Mouse (Mus musculus): ENCODE measurements around the gene Podxl2. TPM values are rescaled to one million over a fixed set of nuclear protein-coding genes. Genes with fewer than 3 reads are reported as not detected.

Podxl2 gene
- polyA plus RNA-seq, 1 experiment from 2014 or later = 56.7 TPM

DNA sequence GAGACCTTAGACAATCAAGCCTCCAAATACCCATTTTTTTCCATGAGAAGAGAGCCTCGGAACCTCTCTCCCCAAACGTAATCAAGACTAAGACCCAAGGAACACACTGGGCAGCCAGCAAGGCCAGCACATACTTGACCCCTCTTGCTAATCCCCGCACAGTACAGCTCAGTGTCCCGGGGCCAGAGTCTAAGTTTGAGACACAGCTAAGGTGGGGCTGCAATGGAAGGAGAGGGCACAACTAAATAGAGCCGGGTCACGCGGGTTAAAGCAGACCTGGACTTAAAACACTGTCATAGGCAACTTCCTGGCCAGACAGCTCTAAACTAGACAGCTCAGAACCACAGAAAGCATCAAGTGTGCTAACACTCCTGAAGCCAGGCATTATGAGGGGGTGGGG, 16.0 kb upstream of the Podxl2 start:
- Histone ChIP-seq H3K27ac (ENCODE audit: low read depth) (no peak overlapping the region), H3K4me3 (ENCODE audit: low read depth, low read length) (no peak overlapping the region), H3K9ac (no peak overlapping the region), H3K36me3 (ENCODE audit: insufficient read depth) (peaks cover 100% of the 10 kb centered on the region), H3K4me2 (no peak overlapping the region), H3K4me1 (ENCODE audit: insufficient read depth) (no peaks in the 10 kb centered on the region), H3K9me3 (ENCODE audit: low read depth, low read length) (no peaks in the 10 kb centered on the region), H3K27me3 (ENCODE audit: insufficient read depth, low read length) (no peaks in the 10 kb centered on the region)
- WGBS = 92% methylated on average over 7 of the region's 7 CpGs
- ATAC-seq (ENCODE audit: insufficient read depth) (no peak), DNase-seq (no peak)
- TF ChIP-seq CTCF (IDR thresholded peaks at IDR 0.05; ENCODE audit: low read depth) = no peak

DNA sequence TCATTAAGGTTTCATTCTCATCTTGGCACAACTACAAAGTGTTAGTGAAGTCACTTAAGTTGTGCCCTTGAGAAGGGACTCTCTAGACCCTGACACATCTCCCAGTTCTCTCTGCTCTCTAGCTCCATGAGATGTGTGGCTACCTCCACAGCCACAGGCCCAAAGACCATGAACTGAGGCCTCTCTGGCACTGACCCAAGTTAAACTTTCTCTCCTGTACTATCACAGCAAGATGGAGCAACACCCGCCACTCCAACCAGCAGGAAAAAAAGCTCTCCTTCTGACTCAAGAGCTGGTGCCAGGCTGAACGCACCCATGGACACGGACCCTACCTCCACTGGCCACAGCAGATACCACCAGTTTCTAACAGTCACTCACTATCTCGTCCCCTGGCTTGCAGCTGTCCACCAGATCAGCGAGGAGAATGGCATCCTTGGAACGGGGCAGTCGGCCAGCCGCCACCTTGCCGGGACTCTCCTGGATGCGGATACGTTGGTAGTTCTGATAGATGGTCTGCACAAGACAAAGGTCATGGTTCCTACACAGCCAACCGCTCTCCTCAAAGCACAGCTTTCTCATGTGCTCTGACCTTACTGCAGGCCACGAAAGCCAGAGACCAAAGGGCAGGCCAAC, 14.7 kb upstream of the Podxl2 start:
- 80% methylated on average over 13 of the region's 13 CpGs for WGBS
- no peak overlapping the region for H3K4me2 ChIP-seq
- no peak overlapping the region for H3K9ac ChIP-seq
- no peak overlapping the region for H3K27ac ChIP-seq (ENCODE audit: low read depth)
- ATAC-seq (ENCODE audit: insufficient read depth) (no peak), DNase-seq (no peak)
- H3K36me3 ChIP-seq (ENCODE audit: insufficient read depth) = peaks cover 98% of the 10 kb centered on the region
- no peaks in the 10 kb centered on the region for H3K4me1 ChIP-seq (ENCODE audit: insufficient read depth)
- no peak overlapping the region for H3K4me3 ChIP-seq (ENCODE audit: low read depth, low read length)
- no peaks in the 10 kb centered on the region for H3K9me3 ChIP-seq (ENCODE audit: low read depth, low read length)
- TF ChIP-seq CTCF (IDR thresholded peaks at IDR 0.05; ENCODE audit: low read depth) = no peak
- no peaks in the 10 kb centered on the region for H3K27me3 ChIP-seq (ENCODE audit: insufficient read depth, low read length)

DNA sequence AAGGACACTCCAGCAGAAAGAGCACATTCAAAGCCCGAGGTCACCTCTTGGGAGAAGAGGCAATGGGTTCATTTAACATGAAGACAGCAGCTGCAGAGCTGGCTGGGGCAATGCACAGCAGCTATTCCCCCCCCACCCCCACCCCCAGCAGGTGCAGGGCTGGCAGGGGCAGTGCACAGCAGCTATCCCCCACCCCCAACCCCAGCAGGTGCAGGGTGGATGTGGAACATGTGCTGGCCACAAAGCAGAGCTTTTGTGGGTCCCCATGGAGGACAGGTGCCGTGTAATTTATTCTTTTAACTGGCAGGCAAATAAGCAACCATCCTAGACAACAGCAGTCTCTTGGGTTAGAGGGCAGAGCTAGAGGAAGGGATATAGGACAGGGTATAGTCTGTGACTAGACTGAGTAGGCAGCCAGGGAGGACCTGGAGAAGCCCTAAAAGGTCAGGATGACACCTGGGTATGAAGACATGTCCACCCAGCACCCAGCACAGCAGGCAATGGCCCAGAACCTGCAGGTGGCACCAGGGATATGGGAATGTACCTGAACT, 11.6 kb upstream of the Podxl2 start:
- Histone ChIP-seq H3K27me3 (ENCODE audit: insufficient read depth, low read length) (no peaks in the 10 kb centered on the region), H3K9ac (no peak overlapping the region), H3K4me3 (ENCODE audit: low read depth, low read length) (no peak overlapping the region), H3K4me2 (no peak overlapping the region), H3K27ac (ENCODE audit: low read depth) (no peak overlapping the region), H3K36me3 (ENCODE audit: insufficient read depth) (peaks cover 98% of the 10 kb centered on the region), H3K9me3 (ENCODE audit: low read depth, low read length) (no peaks in the 10 kb centered on the region), H3K4me1 (ENCODE audit: insufficient read depth) (no peaks in the 10 kb centered on the region)
- no peak for TF ChIP-seq CTCF (IDR thresholded peaks at IDR 0.05; ENCODE audit: low read depth)
- ATAC-seq (ENCODE audit: insufficient read depth) = no peak
- no peak for DNase-seq
- 90% methylated on average over 2 of the region's 2 CpGs for WGBS

DNA sequence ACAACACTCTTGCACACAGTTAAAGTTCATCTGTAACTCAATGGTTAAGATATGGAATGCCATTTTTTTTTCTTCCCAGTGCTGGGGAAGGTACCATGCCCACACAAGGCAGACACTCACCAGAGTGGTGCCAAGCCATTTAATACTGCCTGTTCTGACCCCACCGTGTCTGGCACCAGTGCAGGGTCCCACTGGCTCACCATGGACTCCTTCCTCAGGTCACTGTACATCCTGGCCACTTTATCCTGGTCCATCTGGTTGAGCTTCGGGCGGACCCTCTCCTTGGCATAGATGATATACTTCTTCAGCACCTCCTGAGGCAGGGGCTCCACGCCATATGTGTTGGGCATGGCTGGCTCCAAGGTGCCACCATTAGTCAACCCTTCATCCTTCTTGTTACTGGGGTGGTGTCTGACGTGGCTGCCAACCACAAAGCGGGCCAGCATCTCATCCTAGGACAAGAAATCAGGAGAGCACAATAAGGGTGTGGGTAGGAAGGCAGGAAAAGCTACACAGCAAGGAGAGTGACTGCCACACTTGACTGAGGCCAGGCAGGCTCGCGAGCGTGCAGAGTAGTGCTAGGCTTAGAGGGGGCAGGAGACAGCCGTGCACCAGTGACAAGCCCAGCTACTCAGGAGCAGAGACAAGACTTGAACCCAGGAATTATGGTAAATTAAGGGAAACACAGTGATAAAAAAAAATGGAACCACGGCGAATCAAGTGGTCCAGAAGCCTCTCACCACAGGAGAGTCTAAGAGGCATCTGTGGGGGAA, 11.0 kb upstream of the Podxl2 start:
- 94% methylated on average over 12 of the region's 12 CpGs for WGBS
- no peak overlapping the region for H3K27ac ChIP-seq (ENCODE audit: low read depth)
- H3K9me3 ChIP-seq (ENCODE audit: low read depth, low read length) = no peaks in the 10 kb centered on the region
- TF ChIP-seq CTCF (IDR thresholded peaks at IDR 0.05; ENCODE audit: low read depth) = no peak
- no peak overlapping the region for H3K4me3 ChIP-seq (ENCODE audit: low read depth, low read length)
- H3K27me3 ChIP-seq (ENCODE audit: insufficient read depth, low read length) = no peaks in the 10 kb centered on the region
- DNase-seq (no peak), ATAC-seq (ENCODE audit: insufficient read depth) (no peak)
- H3K4me1 ChIP-seq (ENCODE audit: insufficient read depth) = no peaks in the 10 kb centered on the region
- peaks cover 95% of the 10 kb centered on the region for H3K36me3 ChIP-seq (ENCODE audit: insufficient read depth)
- H3K4me2 ChIP-seq = no peak overlapping the region
- no peak overlapping the region for H3K9ac ChIP-seq

DNA sequence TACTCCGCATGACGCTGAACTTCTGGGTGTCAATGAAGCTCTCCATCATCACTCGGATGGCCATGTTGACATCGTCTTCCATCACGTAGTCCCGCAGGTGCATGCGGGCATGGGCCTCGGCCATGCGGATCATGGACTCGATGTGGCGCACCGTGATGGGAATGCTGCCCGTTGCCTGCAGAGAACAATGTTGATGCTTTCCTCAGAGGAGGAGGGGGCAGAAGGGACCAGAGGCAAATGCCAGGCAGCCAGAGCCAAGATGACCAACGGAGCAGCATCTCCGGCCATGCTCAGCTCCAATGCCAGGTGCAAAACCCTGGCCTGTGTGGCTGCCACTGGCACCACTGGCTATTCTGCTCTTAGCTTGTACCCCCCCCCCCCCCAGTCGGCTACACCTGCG, 9.8 kb upstream of the Podxl2 start:
- WGBS = 92% methylated on average over 17 of the region's 17 CpGs
- no peaks in the 10 kb centered on the region for H3K9me3 ChIP-seq (ENCODE audit: low read depth, low read length)
- no peak overlapping the region for H3K4me3 ChIP-seq (ENCODE audit: low read depth, low read length)
- H3K36me3 ChIP-seq (ENCODE audit: insufficient read depth) = peaks cover 88% of the 10 kb centered on the region
- no peak for ATAC-seq (ENCODE audit: insufficient read depth)
- H3K27me3 ChIP-seq (ENCODE audit: insufficient read depth, low read length) = no peaks in the 10 kb centered on the region
- TF ChIP-seq CTCF (IDR thresholded peaks at IDR 0.05; ENCODE audit: low read depth) = no peak
- no peaks in the 10 kb centered on the region for H3K4me1 ChIP-seq (ENCODE audit: insufficient read depth)
- DNase-seq = no peak
- no peak overlapping the region for H3K4me2 ChIP-seq
- no peak overlapping the region for H3K9ac ChIP-seq
- H3K27ac ChIP-seq (ENCODE audit: low read depth) = no peak overlapping the region

DNA sequence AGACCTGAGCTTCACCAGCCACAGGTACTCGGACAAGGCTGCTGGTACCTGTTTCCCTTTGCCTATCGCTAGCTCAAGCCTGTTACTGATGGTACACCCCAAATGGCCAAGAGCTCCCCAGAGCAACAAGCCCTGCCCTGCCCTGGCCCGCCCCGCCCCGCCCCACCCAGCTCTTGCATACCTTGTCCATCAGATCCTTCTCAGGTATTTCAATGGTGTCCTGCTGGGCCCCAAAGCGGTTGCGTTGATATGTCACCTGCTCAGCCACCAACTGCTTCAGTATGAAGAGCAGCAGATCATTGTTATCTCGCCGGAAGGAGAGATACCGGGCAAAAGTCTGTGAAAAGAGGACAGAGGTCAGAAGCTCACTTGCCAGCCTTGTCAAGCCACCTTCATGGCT, 9.4 kb upstream of the Podxl2 start:
- Histone ChIP-seq H3K9ac (no peak overlapping the region), H3K4me2 (no peak overlapping the region), H3K4me3 (ENCODE audit: low read depth, low read length) (no peak overlapping the region), H3K27me3 (ENCODE audit: insufficient read depth, low read length) (no peaks in the 10 kb centered on the region), H3K9me3 (ENCODE audit: low read depth, low read length) (no peaks in the 10 kb centered on the region), H3K27ac (ENCODE audit: low read depth) (no peak overlapping the region), H3K4me1 (ENCODE audit: insufficient read depth) (no peaks in the 10 kb centered on the region), H3K36me3 (ENCODE audit: insufficient read depth) (peaks cover 83% of the 10 kb centered on the region)
- WGBS = 91% methylated on average over 10 of the region's 10 CpGs
- DNase-seq = no peak
- no peak for TF ChIP-seq CTCF (IDR thresholded peaks at IDR 0.05; ENCODE audit: low read depth)
- ATAC-seq (ENCODE audit: insufficient read depth) = no peak

DNA sequence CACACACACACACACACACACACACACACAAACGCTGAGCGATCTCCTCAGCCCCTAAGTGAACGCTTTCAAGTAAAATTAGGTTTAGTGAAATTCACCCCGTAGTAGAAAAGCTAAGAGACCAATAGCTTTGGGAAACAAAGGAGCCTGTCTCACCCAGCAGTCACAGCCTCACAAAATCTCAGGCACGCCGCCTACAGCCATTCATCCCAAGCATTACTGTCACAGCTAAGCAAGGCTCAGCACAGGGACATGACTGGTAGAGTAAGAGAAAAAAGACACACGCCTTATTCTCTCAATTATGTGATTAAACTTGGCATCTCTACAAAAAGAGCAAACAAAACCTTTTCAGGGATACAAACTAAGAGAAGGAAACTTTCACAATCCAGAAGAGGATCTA, 6.5 kb upstream of the Podxl2 start:
- no peak overlapping the region for H3K9ac ChIP-seq
- H3K4me2 ChIP-seq = no peak overlapping the region
- no peak overlapping the region for H3K4me3 ChIP-seq (ENCODE audit: low read depth, low read length)
- H3K27me3 ChIP-seq (ENCODE audit: insufficient read depth, low read length) = no peaks in the 10 kb centered on the region
- 80% methylated on average over 7 of the region's 7 CpGs for WGBS
- no peaks in the 10 kb centered on the region for H3K9me3 ChIP-seq (ENCODE audit: low read depth, low read length)
- H3K27ac ChIP-seq (ENCODE audit: low read depth) = no peak overlapping the region
- peaks cover 55% of the 10 kb centered on the region for H3K36me3 ChIP-seq (ENCODE audit: insufficient read depth)
- H3K4me1 ChIP-seq (ENCODE audit: insufficient read depth) = no peaks in the 10 kb centered on the region
- ATAC-seq (ENCODE audit: insufficient read depth) (no peak), DNase-seq (no peak)
- no peak for TF ChIP-seq CTCF (IDR thresholded peaks at IDR 0.05; ENCODE audit: low read depth)
